Mouse (Mus musculus): Measurements from ENCODE around the gene Batf. TPM values are rescaled to one million over a fixed set of nuclear protein-coding genes. Genes with fewer than 3 reads are reported as not detected.

Gene Batf
- polyA plus RNA-seq, 1 experiment from 2014 or later, result 3.5 TPM

- H3K4me3 ChIP-seq (replicated peaks), result no peak overlapping the region
- H3K36me3 ChIP-seq, result no peaks in the 10 kb centered on the region
- H3K4me2 ChIP-seq, result no peak overlapping the region
- 77% methylated on average over 4 of the region's 4 CpGs for WGBS
- no peak for ATAC-seq (replicated peaks; ENCODE audit: low FRiP score)
- no peaks in the 10 kb centered on the region for H3K9me3 ChIP-seq (replicated peaks)
- H3K27me3 ChIP-seq, result peaks cover 23% of the 10 kb centered on the region
- peaks cover 19% of the 10 kb centered on the region for H3K4me1 ChIP-seq
- H3K9ac ChIP-seq, result no peak overlapping the region
- H3K27ac ChIP-seq, result no peak overlapping the region
These were observed 20.4 kb downstream of the Batf start for GRCm38 (mm10) chr12:85706906-85707305.

- no peak overlapping the region for H3K9ac ChIP-seq
- no peak for ATAC-seq (replicated peaks; ENCODE audit: low FRiP score)
- H3K9me3 ChIP-seq (replicated peaks), result no peaks in the 10 kb centered on the region
- peaks cover 23% of the 10 kb centered on the region for H3K27me3 ChIP-seq
- no peak overlapping the region for H3K4me3 ChIP-seq (replicated peaks)
- no peak overlapping the region for H3K27ac ChIP-seq
- H3K4me2 ChIP-seq, result no peak overlapping the region
- H3K4me1 ChIP-seq, result peaks cover 19% of the 10 kb centered on the region
- 92% methylated on average over 11 of the region's 11 CpGs for WGBS
- H3K36me3 ChIP-seq, result no peaks in the 10 kb centered on the region
These were observed 20.9 kb downstream of the Batf start for GRCm38 (mm10) chr12:85707391-85707790.

GRCm38 (mm10) chr12:85708556-85708955, 22.1 kb downstream of the Batf start:
- ATAC-seq (replicated peaks; ENCODE audit: low FRiP score), result no peak
- Histone ChIP-seq H3K4me1 (peaks cover 19% of the 10 kb centered on the region), H3K9me3 (replicated peaks) (no peaks in the 10 kb centered on the region), H3K27me3 (peaks cover 23% of the 10 kb centered on the region), H3K27ac (no peak overlapping the region), H3K9ac (no peak overlapping the region), H3K36me3 (no peaks in the 10 kb centered on the region), H3K4me3 (replicated peaks) (no peak overlapping the region), H3K4me2 (no peak overlapping the region)
- 87% methylated on average over 12 of the region's 12 CpGs for WGBS

GRCm38 (mm10) chr12:85710695-85711094, 24.2 kb downstream of the Batf start:
- peaks cover 11% of the 10 kb centered on the region; the same call in 1 of the 2 replicates for H3K4me1 ChIP-seq
- no peak overlapping the region for H3K9ac ChIP-seq
- H3K27me3 ChIP-seq, result peaks cover 23% of the 10 kb centered on the region
- H3K4me2 ChIP-seq, result no peak overlapping the region
- no peak overlapping the region for H3K4me3 ChIP-seq (replicated peaks)
- WGBS, result 75% methylated on average over 7 of the region's 7 CpGs
- H3K9me3 ChIP-seq (replicated peaks), result no peaks in the 10 kb centered on the region
- ATAC-seq (replicated peaks; ENCODE audit: low FRiP score), result no peak
- H3K36me3 ChIP-seq, result no peaks in the 10 kb centered on the region
- no peak overlapping the region for H3K27ac ChIP-seq

- no peak for ATAC-seq (replicated peaks; ENCODE audit: low FRiP score)
- no peak overlapping the region for H3K27ac ChIP-seq
- H3K4me3 ChIP-seq (replicated peaks), result no peak overlapping the region
- no peaks in the 10 kb centered on the region for H3K4me1 ChIP-seq
- H3K4me2 ChIP-seq, result no peak overlapping the region
- no peaks in the 10 kb centered on the region for H3K36me3 ChIP-seq
- H3K9me3 ChIP-seq (replicated peaks), result no peaks in the 10 kb centered on the region
- H3K9ac ChIP-seq, result no peak overlapping the region
- 89% methylated on average over 2 of the region's 2 CpGs for WGBS
- peaks cover 11% of the 10 kb centered on the region; the same call in 1 of the 2 replicates for H3K27me3 ChIP-seq
These were observed 26.1 kb downstream of the Batf start for GRCm38 (mm10) chr12:85712587-85712986.

DNA sequence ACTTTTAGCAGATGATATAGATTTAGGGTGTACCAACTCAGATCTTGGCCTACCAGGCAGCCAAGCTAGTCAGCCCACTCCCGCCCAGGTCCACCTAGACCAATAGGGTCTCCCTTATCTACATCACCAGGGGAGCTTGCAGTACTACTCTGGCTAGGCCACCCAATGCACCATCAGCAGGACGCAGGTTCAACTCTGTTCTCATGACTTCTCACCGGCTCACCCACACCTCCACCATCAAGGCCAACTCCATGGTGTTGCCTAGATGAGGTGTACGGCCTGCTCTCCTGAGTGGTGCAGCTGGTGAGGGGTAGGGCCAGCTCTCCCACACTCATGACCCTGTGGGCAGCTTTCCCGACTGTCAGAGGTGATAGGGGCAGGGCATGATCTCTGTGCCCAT, 27.7 kb downstream of the Batf start:
- H3K27me3 ChIP-seq, result no peaks in the 10 kb centered on the region
- no peak overlapping the region for H3K27ac ChIP-seq
- no peaks in the 10 kb centered on the region for H3K4me1 ChIP-seq
- WGBS, result 89% methylated on average over 5 of the region's 5 CpGs
- no peak overlapping the region for H3K4me2 ChIP-seq
- no peaks in the 10 kb centered on the region for H3K36me3 ChIP-seq
- H3K4me3 ChIP-seq (replicated peaks), result no peak overlapping the region
- H3K9ac ChIP-seq, result no peak overlapping the region
- H3K9me3 ChIP-seq (replicated peaks), result no peaks in the 10 kb centered on the region
- no peak for ATAC-seq (replicated peaks; ENCODE audit: low FRiP score)

DNA sequence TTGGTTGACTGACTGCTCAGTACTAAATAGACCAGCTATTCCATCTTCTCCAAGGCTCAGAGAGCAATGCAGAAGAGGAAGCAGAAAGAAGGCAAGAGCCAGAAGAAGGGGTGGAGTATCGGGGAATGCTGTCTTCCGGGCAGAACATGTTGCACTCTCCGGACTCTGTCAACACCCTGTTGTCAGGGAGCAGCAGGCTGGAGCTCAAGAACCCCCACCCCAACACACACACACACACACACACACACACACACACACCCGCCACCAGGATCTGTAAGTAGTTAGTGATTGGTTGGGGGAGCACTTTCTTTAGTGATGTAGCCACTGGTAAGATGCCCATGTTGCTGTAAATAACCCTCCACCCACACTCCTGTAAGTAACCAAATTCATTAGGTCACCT, 38.8 kb downstream of the Batf start:
- Histone ChIP-seq H3K9me3 (replicated peaks) (no peaks in the 10 kb centered on the region), H3K9ac (no peak overlapping the region), H3K27ac (no peak overlapping the region), H3K4me2 (no peak overlapping the region), H3K27me3 (peaks cover 8% of the 10 kb centered on the region; the same call in 1 of the 2 replicates), H3K36me3 (no peaks in the 10 kb centered on the region), H3K4me1 (0 out of 2 replicates have a peak, but pooled peaks cover 3% of the 10 kb centered on the region), H3K4me3 (replicated peaks) (no peak overlapping the region)
- no peak for ATAC-seq (replicated peaks; ENCODE audit: low FRiP score)
- WGBS, result 86% methylated on average over 4 of the region's 4 CpGs

GRCm38 (mm10) chr12:85726729-85727397, 40.4 kb downstream of the Batf start:
- 68% methylated on average over 6 of the region's 6 CpGs for WGBS
- peaks cover under 1% of the 10 kb centered on the region; the same call in 1 of the 2 replicates for H3K27me3 ChIP-seq
- ATAC-seq (replicated peaks; ENCODE audit: low FRiP score), result no peak
- H3K36me3 ChIP-seq, result no peaks in the 10 kb centered on the region
- H3K4me1 ChIP-seq, result 0 out of 2 replicates have a peak, but pooled peaks cover 3% of the 10 kb centered on the region
- H3K9me3 ChIP-seq (replicated peaks), result no peaks in the 10 kb centered on the region
- H3K4me3 ChIP-seq (replicated peaks), result no peak overlapping the region
- no peak overlapping the region for H3K27ac ChIP-seq
- H3K9ac ChIP-seq, result no peak overlapping the region
- no peak overlapping the region for H3K4me2 ChIP-seq

DNA sequence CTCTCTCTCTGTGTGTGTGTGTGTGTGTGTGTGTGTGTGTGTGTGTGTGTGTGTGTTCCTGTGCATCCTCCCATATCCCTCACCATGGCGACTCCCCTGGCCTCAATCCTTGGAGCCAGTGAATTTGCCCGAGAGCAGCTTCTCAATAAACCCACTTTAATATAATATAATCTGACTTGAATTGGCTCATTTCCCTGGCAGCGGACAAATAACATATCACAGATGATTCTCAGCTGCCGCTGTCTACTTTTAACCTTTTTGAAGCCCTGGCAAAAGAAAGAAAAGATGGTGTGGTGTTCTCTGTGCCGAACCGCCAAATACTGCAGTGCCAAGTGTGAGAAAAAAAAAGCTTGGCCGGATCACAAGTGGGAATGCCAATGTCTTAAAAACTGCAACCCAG, 41.7 kb downstream of the Batf start:
- ATAC-seq (replicated peaks; ENCODE audit: low FRiP score), result no peak
- Histone ChIP-seq H3K4me2 (no peak overlapping the region), H3K36me3 (no peaks in the 10 kb centered on the region), H3K27ac (no peak overlapping the region), H3K9ac (no peak overlapping the region), H3K9me3 (replicated peaks) (no peaks in the 10 kb centered on the region), H3K4me1 (0 out of 2 replicates have a peak, but pooled peaks cover 3% of the 10 kb centered on the region), H3K4me3 (replicated peaks) (no peak overlapping the region), H3K27me3 (no peaks in the 10 kb centered on the region)
- WGBS, result 84% methylated on average over 7 of the region's 7 CpGs

- ATAC-seq (replicated peaks; ENCODE audit: low FRiP score), result no peak
- Histone ChIP-seq H3K4me3 (replicated peaks) (no peak overlapping the region), H3K27me3 (no peaks in the 10 kb centered on the region), H3K9me3 (replicated peaks) (no peaks in the 10 kb centered on the region), H3K36me3 (no peaks in the 10 kb centered on the region), H3K4me1 (0 out of 2 replicates have a peak, but pooled peaks cover 3% of the 10 kb centered on the region), H3K4me2 (no peak overlapping the region), H3K9ac (no peak overlapping the region), H3K27ac (no peak overlapping the region)
- WGBS, result 35% methylated on average over 17 of the region's 17 CpGs
These were observed 42.8 kb downstream of the Batf start for GRCm38 (mm10) chr12:85729022-85729944.

- no peak overlapping the region for H3K4me3 ChIP-seq (replicated peaks)
- 61% methylated on average over 6 of the region's 6 CpGs for WGBS
- no peaks in the 10 kb centered on the region for H3K9me3 ChIP-seq (replicated peaks)
- 0 out of 2 replicates have a peak, but pooled peaks cover 3% of the 10 kb centered on the region for H3K4me1 ChIP-seq
- no peak overlapping the region for H3K9ac ChIP-seq
- no peak for ATAC-seq (replicated peaks; ENCODE audit: low FRiP score)
- no peaks in the 10 kb centered on the region for H3K36me3 ChIP-seq
- no peak overlapping the region for H3K27ac ChIP-seq
- H3K27me3 ChIP-seq, result no peaks in the 10 kb centered on the region
- no peak overlapping the region for H3K4me2 ChIP-seq
These were observed 43.4 kb downstream of the Batf start for GRCm38 (mm10) chr12:85729945-85730290.

DNA sequence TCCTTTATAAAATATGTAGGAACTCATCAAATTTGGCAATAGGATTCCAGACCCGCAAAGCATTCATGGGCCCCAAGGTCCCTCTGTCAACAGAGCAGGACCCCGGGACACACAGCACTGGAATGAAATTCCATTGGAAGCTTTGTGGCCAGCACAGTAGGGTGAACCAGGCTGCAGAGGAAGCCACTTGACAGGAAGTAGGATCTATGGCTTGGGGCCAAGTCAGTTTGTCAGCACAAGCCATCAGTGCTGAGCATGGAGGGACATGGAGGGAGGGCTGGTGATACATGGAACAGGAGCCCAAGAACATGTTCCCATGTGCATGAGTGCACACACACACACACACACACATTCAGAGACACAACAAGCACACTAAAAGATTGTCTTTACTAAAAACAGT, 49.7 kb downstream of the Batf start:
- Histone ChIP-seq H3K27ac (no peak overlapping the region), H3K9me3 (replicated peaks) (no peaks in the 10 kb centered on the region), H3K36me3 (no peaks in the 10 kb centered on the region), H3K4me2 (no peak overlapping the region), H3K4me3 (replicated peaks) (no peak overlapping the region), H3K9ac (no peak overlapping the region), H3K4me1 (no peaks in the 10 kb centered on the region), H3K27me3 (no peaks in the 10 kb centered on the region)
- ATAC-seq (replicated peaks; ENCODE audit: low FRiP score), result no peak
- WGBS, result 79% methylated on average over 2 of the region's 2 CpGs
